Mouse (Mus musculus): ENCODE data around the gene Mmab. TPM values are rescaled to one million over a fixed set of nuclear protein-coding genes. Genes with fewer than 3 reads are reported as not detected.

The Mmab gene
- polyA plus RNA-seq (2012; rRNA removed) = 2.5 and 2.9 TPM in 2 replicates

DNA sequence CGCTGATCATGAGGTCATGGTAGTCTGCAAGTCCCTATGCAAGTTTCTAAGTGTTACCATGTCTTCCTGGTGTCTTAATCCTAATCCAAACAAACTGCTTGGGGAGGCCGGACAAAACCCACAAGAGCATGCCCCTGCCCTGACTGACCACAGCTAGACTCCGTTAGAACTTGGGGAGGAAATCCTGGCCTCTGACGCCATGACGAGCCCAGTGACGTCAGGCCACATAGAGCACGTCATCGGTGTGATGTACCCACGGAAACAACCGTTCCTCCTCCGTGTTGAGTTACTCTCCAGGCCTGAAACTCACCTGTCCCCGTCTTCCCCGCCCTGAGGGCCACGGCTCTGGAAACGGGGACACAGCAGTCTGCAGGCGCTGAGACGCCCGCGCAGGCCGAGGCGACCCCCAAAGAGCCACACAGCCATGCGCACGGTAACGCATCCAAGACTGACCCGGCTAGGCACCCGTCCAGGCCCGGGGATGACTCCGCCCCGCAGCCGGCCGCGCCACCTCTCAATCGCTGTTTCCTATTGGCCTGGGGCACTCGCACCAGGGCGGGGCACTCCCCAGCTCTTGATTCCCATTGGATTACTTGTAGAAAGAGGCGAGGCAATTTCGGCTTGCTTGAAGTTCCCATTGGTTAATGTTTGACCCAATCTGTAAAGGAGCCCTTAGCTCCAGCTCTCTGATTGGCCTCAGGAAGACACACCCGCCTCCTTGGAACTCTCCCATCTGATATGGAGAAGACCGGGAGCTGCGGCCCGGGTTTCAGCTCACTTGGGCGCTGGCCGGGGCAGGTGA, at the start of gene Mmab, which contains the start of gene Mvk:
Mmab (minus strand) TSS at position 495 of the 802 bp plus-strand sequence.
Mvk (plus strand) TSS at position 704 of the 802 bp plus-strand sequence.
- no peak for TF ChIP-seq CTCF (IDR thresholded peaks at IDR 0.05; ENCODE audit: control insufficient read depth, insufficient read depth, insufficient replicate concordance, low read depth, low read length)
- TF ChIP-seq POLR2A (IDR thresholded peaks at IDR 0.05; ENCODE audit: control insufficient read depth, low read depth, low read length) = 0 out of 2 replicates have a peak, but pooled peaks have one; percentile 15
- peak within 1 kb of the TSS; percentile 67 for H3K27ac ChIP-seq (ENCODE audit: control insufficient read depth, insufficient read depth, low read depth, low read length)
- peak within 1 kb of the TSS; percentile 93 for H3K4me3 ChIP-seq (ENCODE audit: control insufficient read depth, low read depth, low read length)
- H3K27me3 ChIP-seq (ENCODE audit: control insufficient read depth, insufficient read depth, low read length) = no peaks in the 10 kb centered on the region
- no peaks in the 10 kb centered on the region for H3K36me3 ChIP-seq (ENCODE audit: control insufficient read depth, insufficient read depth, low read length)
- peaks cover 6% of the 10 kb centered on the region for H3K4me1 ChIP-seq (ENCODE audit: control insufficient read depth, insufficient read depth, low read length)

DNA sequence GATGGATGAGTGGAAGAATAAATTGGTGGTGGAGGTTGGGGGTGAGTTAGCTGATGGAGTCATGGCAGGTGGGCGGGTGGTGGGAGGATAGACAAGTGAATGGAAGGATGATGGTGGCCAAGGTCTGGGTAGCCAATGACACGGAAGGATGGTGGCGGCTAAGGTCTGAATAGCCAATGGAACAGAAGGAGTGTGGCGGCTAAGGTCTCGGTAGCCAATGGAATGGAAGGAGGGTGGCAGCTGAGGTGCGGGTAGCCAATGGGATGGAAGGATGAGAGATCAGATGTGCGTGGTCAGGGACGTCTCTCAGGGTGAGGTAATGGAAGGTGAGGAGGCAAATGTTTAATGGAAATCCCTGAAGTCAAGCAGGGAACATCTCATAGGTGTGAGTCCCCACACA, 46.4 kb upstream of the Mmab start:
- TF ChIP-seq CTCF (IDR thresholded peaks at IDR 0.05; ENCODE audit: control insufficient read depth, insufficient read depth, insufficient replicate concordance, low read depth, low read length) (no peak), POLR2A (IDR thresholded peaks at IDR 0.05; ENCODE audit: control insufficient read depth, low read depth, low read length) (no peak)
- no peak overlapping the region for H3K27ac ChIP-seq (ENCODE audit: control insufficient read depth, insufficient read depth, low read depth, low read length)
- H3K4me1 ChIP-seq (ENCODE audit: control insufficient read depth, insufficient read depth, low read length) = peaks cover 10% of the 10 kb centered on the region
- peak overlapping the region; percentile 30; the same call in 1 of the 2 replicates for H3K4me3 ChIP-seq (ENCODE audit: control insufficient read depth, low read depth, low read length)
- no peaks in the 10 kb centered on the region for H3K27me3 ChIP-seq (ENCODE audit: control insufficient read depth, insufficient read depth, low read length)
- no peaks in the 10 kb centered on the region for H3K36me3 ChIP-seq (ENCODE audit: control insufficient read depth, insufficient read depth, low read length)

DNA sequence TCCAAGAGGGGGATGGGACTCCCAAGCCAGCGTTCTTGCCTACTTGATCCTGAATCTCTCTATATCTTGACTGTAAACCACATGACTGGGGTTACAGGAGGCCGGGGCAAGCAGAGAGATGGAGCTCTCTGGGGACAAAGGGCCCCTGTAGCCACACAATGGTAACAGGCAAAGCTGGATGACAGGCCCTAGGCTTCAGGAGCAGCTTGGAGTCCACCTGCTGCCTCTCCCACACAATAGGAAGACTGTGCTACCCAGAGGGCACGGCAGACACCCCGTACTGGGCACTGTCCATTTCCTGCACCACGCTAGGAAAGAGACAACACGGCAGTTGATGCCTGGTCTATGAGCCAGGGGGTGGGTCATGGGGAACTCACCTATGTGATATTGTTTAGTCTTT, 45.7 kb upstream of the Mmab start:
- Histone ChIP-seq H3K36me3 (ENCODE audit: control insufficient read depth, insufficient read depth, low read length) (no peaks in the 10 kb centered on the region), H3K4me3 (ENCODE audit: control insufficient read depth, low read depth, low read length) (no peak overlapping the region), H3K27me3 (ENCODE audit: control insufficient read depth, insufficient read depth, low read length) (no peaks in the 10 kb centered on the region), H3K4me1 (ENCODE audit: control insufficient read depth, insufficient read depth, low read length) (peaks cover 10% of the 10 kb centered on the region), H3K27ac (ENCODE audit: control insufficient read depth, insufficient read depth, low read depth, low read length) (no peak overlapping the region)
- no peak for TF ChIP-seq CTCF (IDR thresholded peaks at IDR 0.05; ENCODE audit: control insufficient read depth, insufficient read depth, insufficient replicate concordance, low read depth, low read length)
- no peak for TF ChIP-seq POLR2A (IDR thresholded peaks at IDR 0.05; ENCODE audit: control insufficient read depth, low read depth, low read length)

DNA sequence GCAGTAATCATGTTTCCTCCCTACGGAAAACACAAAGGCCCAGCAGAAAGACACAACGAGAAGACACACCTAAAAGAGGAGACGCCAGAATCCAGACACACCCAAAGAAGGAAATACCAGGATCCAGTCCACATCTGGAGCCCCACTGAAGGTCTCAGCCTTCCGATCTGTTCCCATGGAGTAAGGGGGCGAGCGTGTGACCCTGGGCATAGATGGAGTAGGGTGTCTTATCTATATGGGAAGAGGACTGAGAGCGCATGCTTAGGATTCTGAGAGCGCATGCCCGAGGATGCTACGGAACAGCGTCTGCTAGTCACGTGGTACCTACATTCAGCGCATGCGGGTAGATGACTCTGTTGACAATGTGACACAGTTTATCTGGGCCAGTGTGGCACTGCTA, 41.8 kb upstream of the Mmab start:
- TF ChIP-seq POLR2A (IDR thresholded peaks at IDR 0.05; ENCODE audit: control insufficient read depth, low read depth, low read length) = peak; percentile 48; the same call in 1 of the 2 replicates
- no peak for TF ChIP-seq CTCF (IDR thresholded peaks at IDR 0.05; ENCODE audit: control insufficient read depth, insufficient read depth, insufficient replicate concordance, low read depth, low read length)
- Histone ChIP-seq H3K27me3 (ENCODE audit: control insufficient read depth, insufficient read depth, low read length) (no peaks in the 10 kb centered on the region), H3K27ac (ENCODE audit: control insufficient read depth, insufficient read depth, low read depth, low read length) (peak overlapping the region; percentile 7), H3K4me1 (ENCODE audit: control insufficient read depth, insufficient read depth, low read length) (peaks cover 9% of the 10 kb centered on the region), H3K4me3 (ENCODE audit: control insufficient read depth, low read depth, low read length) (peak overlapping the region; percentile 89), H3K36me3 (ENCODE audit: control insufficient read depth, insufficient read depth, low read length) (no peaks in the 10 kb centered on the region)

DNA sequence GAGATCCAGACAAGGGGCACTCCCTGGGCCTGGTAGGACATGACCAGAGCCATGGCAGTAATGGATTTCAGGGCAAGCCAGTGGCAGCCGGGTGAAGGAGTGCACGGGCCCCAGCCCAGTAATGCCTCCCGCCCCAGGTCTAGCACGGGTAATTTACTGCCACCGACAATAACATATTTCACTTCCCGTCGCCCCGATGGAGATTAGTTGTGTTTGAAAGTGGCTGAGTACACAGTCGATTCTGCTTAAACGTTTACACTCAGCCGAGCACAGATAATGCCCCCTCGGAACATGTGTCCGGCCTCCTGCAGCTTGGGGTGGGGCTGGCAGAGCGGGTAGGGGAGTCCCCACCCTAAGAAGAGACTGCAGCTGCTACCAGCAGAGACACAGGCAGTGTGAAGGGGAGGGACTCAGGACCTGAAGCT, 38.7 kb upstream of the Mmab start:
- Histone ChIP-seq H3K4me3 (ENCODE audit: control insufficient read depth, low read depth, low read length) (no peak overlapping the region), H3K4me1 (ENCODE audit: control insufficient read depth, insufficient read depth, low read length) (peaks cover 6% of the 10 kb centered on the region), H3K27ac (ENCODE audit: control insufficient read depth, insufficient read depth, low read depth, low read length) (no peak overlapping the region), H3K27me3 (ENCODE audit: control insufficient read depth, insufficient read depth, low read length) (no peaks in the 10 kb centered on the region), H3K36me3 (ENCODE audit: control insufficient read depth, insufficient read depth, low read length) (no peaks in the 10 kb centered on the region)
- TF ChIP-seq CTCF (IDR thresholded peaks at IDR 0.05; ENCODE audit: control insufficient read depth, insufficient read depth, insufficient replicate concordance, low read depth, low read length) (no peak), POLR2A (IDR thresholded peaks at IDR 0.05; ENCODE audit: control insufficient read depth, low read depth, low read length) (no peak)

DNA sequence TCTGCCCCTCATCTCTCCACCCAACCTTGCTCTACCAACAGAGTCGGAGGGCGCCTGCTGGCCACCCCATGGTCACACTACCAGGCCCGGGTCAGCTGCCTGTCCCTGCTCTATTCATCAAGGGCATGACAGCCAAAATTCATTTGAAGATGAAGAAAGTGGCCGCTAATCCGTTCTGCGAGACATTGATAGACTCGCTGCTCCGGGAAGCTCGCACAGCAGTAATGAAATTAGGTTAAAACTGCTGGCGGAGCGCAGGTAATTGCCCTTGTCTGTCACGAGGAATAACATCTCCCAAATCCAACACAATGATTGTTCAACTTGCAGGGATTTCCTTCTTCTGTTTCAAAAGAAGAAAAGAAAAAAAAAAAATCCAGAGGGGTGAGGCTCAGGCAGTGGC, 34.4 kb upstream of the Mmab start:
- TF ChIP-seq POLR2A (IDR thresholded peaks at IDR 0.05; ENCODE audit: control insufficient read depth, low read depth, low read length) = no peak
- TF ChIP-seq CTCF (IDR thresholded peaks at IDR 0.05; ENCODE audit: control insufficient read depth, insufficient read depth, insufficient replicate concordance, low read depth, low read length) = no peak
- Histone ChIP-seq H3K27me3 (ENCODE audit: control insufficient read depth, insufficient read depth, low read length) (no peaks in the 10 kb centered on the region), H3K36me3 (ENCODE audit: control insufficient read depth, insufficient read depth, low read length) (no peaks in the 10 kb centered on the region), H3K27ac (ENCODE audit: control insufficient read depth, insufficient read depth, low read depth, low read length) (no peak overlapping the region), H3K4me1 (ENCODE audit: control insufficient read depth, insufficient read depth, low read length) (peaks cover 5% of the 10 kb centered on the region), H3K4me3 (ENCODE audit: control insufficient read depth, low read depth, low read length) (no peak overlapping the region)

DNA sequence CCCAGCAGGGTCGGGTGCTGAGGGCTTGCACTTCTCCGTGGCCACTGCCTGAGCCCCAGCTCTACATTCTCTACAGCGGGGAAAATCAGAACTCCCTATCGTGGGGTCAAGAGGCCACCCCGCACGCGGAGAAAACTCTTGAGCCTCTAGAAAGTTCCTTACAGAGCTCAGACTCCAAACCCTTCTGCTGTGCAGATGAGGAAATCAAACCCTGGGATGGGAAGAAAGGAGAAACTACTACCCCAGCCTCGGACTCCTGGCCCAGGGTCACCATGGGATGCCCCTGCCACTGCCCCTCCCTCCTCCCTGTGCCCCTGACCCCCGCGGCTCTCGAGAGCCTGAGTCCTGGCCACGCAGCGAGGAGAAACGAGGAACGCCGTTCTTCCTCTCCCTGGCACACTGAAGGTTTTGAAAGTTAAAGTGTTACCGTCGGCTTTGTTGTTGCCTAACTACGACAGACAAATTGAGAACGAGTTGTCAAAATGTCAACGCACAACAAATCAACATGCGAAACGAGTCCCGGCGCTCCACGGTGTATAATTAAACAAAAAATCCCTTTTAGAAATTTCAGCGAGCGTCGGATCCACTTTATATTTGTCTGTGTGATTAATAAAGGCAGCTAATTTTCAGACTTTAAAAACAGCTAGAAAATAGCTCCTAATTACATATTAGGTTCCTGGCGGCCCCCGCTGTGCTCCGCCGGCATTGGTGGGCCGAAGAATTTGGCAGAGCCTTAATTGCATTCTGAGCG, 31.1 kb upstream of the Mmab start:
- Histone ChIP-seq H3K4me3 (ENCODE audit: control insufficient read depth, low read depth, low read length) (peak overlapping the region; percentile 48; the same call in 1 of the 2 replicates), H3K4me1 (ENCODE audit: control insufficient read depth, insufficient read depth, low read length) (peaks cover 5% of the 10 kb centered on the region), H3K36me3 (ENCODE audit: control insufficient read depth, insufficient read depth, low read length) (no peaks in the 10 kb centered on the region), H3K27ac (ENCODE audit: control insufficient read depth, insufficient read depth, low read depth, low read length) (no peak overlapping the region), H3K27me3 (ENCODE audit: control insufficient read depth, insufficient read depth, low read length) (no peaks in the 10 kb centered on the region)
- TF ChIP-seq POLR2A (IDR thresholded peaks at IDR 0.05; ENCODE audit: control insufficient read depth, low read depth, low read length) (no peak), CTCF (IDR thresholded peaks at IDR 0.05; ENCODE audit: control insufficient read depth, insufficient read depth, insufficient replicate concordance, low read depth, low read length) (no peak)
